Mouse (Mus musculus): ENCODE data around the gene Olfr525. TPM values are rescaled to one million over a fixed set of nuclear protein-coding genes. Genes with fewer than 3 reads are reported as not detected.

The Olfr525 gene
- not detected in 2 replicates for polyA plus RNA-seq (2014; fragmentation: Nextera tagmentation; extraction: Ambion mirVana)

DNA sequence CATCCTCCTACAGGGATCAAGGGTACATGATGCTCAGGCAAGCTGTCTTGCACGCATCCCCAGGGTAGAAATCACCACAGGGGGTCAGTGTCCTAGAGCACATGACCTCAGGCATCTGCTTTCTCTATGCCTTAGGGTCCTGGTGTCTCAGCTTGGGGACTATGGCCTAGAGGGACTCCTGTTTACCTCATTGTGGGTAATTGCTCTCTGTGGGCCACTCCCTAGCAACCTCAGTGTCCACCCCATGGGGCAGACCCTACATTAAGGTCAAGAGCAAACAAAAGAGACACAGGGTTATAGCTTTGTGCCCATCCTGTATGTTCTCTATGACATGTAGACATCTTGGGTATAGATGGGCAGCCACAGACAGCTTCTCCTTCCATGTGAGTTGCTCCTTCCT is at the start of gene Olfr525:
Olfr525 (plus strand) TSS at position 301 of the 400 bp plus-strand sequence.
- WGBS: 48% methylated on average over 1 of the region's 1 CpGs
- no peak for DNase-seq
- H3K27ac ChIP-seq (ENCODE audit: low read depth): no peak within 1 kb of the TSS
- no peak for TF ChIP-seq CTCF (IDR thresholded peaks at IDR 0.05; ENCODE audit: low read depth)
- no peak for ATAC-seq (ENCODE audit: insufficient read depth)
- no peak within 1 kb of the TSS for H3K9ac ChIP-seq
- no peak within 1 kb of the TSS for H3K4me3 ChIP-seq (ENCODE audit: low read depth, low read length)
- no peaks in the 10 kb centered on the region for H3K27me3 ChIP-seq (ENCODE audit: insufficient read depth, low read length)
- H3K4me1 ChIP-seq (ENCODE audit: insufficient read depth): no peaks in the 10 kb centered on the region
- H3K4me2 ChIP-seq: no peak within 1 kb of the TSS
- no peaks in the 10 kb centered on the region for H3K36me3 ChIP-seq (ENCODE audit: insufficient read depth)
- H3K9me3 ChIP-seq (ENCODE audit: low read depth, low read length): no peaks in the 10 kb centered on the region

DNA sequence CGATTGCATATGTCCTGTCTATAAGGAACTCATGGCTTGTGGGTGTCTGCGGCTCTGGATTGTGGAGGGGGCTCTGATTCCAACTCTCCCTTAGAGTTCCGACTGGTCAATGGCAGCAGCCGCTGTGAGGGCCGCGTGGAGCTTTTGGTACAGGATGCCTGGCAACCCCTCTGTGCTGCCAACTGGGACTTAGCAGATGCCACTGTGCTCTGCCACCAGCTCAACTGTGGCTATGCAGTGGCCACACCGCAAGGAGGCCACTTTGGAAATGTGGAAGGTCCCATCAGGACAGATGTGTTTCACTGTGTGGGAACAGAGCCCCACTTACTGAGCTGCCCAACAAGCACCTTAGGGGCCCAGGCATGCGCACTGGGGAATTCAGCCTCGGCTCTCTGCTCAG is 24.9 kb upstream of the Olfr525 start:
- H3K4me2 ChIP-seq: no peak overlapping the region
- ATAC-seq (ENCODE audit: insufficient read depth): no peak
- no peaks in the 10 kb centered on the region for H3K36me3 ChIP-seq (ENCODE audit: insufficient read depth)
- no peaks in the 10 kb centered on the region for H3K9me3 ChIP-seq (ENCODE audit: low read depth, low read length)
- 88% methylated on average over 9 of the region's 9 CpGs for WGBS
- no peak overlapping the region for H3K4me3 ChIP-seq (ENCODE audit: low read depth, low read length)
- H3K4me1 ChIP-seq (ENCODE audit: insufficient read depth): no peaks in the 10 kb centered on the region
- no peaks in the 10 kb centered on the region for H3K27me3 ChIP-seq (ENCODE audit: insufficient read depth, low read length)
- no peak for TF ChIP-seq CTCF (IDR thresholded peaks at IDR 0.05; ENCODE audit: low read depth)
- DNase-seq: no peak
- no peak overlapping the region for H3K27ac ChIP-seq (ENCODE audit: low read depth)
- no peak overlapping the region for H3K9ac ChIP-seq

DNA sequence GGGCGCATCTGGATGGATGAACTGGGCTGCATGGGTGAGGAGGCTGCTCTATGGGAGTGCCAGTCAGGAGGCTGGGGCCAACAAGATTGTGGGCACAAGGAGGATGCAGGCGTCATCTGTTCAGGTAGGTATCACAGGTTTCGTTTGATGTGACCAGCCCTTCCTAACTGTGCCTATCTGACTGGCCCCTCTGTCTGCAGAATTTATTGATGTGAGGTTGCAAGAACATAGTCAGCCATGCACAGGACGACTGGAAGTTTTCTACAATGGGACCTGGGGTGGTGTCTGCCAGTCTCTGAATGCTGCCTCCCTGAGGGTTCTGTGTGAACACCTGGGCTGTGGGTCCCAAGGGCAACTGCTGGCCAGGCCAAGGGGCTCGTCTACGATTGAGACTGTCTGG is 23.8 kb upstream of the Olfr525 start:
- Histone ChIP-seq H3K27ac (ENCODE audit: low read depth) (no peak overlapping the region), H3K4me3 (ENCODE audit: low read depth, low read length) (no peak overlapping the region), H3K9me3 (ENCODE audit: low read depth, low read length) (no peaks in the 10 kb centered on the region), H3K4me1 (ENCODE audit: insufficient read depth) (no peaks in the 10 kb centered on the region), H3K9ac (no peak overlapping the region), H3K4me2 (no peak overlapping the region), H3K36me3 (ENCODE audit: insufficient read depth) (no peaks in the 10 kb centered on the region), H3K27me3 (ENCODE audit: insufficient read depth, low read length) (no peaks in the 10 kb centered on the region)
- 69% methylated on average over 6 of the region's 6 CpGs for WGBS
- TF ChIP-seq CTCF (IDR thresholded peaks at IDR 0.05; ENCODE audit: low read depth): no peak
- ATAC-seq (ENCODE audit: insufficient read depth): no peak
- no peak for DNase-seq

DNA sequence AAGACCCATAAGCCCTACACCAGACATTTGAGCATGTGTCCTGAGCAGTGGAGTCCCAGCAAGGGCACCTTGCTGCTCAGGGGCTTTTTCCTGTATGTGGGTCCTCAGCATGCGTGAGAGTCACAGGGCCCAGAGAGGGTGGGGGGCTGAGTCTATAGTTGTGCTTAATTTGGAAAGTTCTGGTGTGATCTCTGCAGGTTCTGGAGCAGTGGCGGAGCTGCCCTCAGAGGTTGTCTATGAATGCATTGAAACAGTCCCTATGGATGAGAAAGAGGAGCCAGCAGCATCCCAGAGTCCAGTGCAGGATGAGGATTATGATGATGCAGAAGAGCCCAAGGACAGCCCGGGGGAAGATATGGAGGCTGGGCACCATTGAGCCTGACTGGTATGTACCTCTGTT is 21.2 kb upstream of the Olfr525 start:
- no peak overlapping the region for H3K4me2 ChIP-seq
- no peak for TF ChIP-seq CTCF (IDR thresholded peaks at IDR 0.05; ENCODE audit: low read depth)
- no peaks in the 10 kb centered on the region for H3K4me1 ChIP-seq (ENCODE audit: insufficient read depth)
- no peak overlapping the region for H3K4me3 ChIP-seq (ENCODE audit: low read depth, low read length)
- H3K36me3 ChIP-seq (ENCODE audit: insufficient read depth): no peaks in the 10 kb centered on the region
- no peaks in the 10 kb centered on the region for H3K27me3 ChIP-seq (ENCODE audit: insufficient read depth, low read length)
- 76% methylated on average over 3 of the region's 3 CpGs for WGBS
- H3K9me3 ChIP-seq (ENCODE audit: low read depth, low read length): no peaks in the 10 kb centered on the region
- DNase-seq (no peak), ATAC-seq (ENCODE audit: insufficient read depth) (no peak)
- H3K9ac ChIP-seq: no peak overlapping the region
- H3K27ac ChIP-seq (ENCODE audit: low read depth): no peak overlapping the region

DNA sequence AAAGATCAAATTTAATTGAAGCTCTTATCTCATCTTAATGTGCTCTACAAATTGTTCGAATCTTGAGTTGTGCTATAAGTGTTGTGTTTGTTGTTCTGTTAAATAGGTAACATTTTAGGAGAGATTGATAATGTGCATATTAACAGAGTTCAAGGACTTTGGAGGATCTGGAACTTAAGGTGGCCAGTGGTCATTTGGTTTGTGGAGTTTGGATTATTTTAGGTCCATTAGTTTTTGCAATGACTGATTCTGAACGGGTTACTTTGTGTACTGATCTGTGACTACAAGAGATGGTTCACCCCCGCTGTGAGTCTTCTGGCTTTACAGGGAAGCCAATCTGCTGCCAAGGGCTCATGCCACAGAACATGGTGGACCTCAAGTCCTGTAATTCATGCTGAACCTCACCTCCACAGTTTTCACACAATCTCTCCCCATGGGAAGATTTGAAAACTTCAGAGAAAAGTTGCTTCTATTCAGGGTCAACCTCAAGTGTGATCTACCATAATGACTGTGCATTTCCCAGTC is 735 bp upstream of the Olfr525 start:
- Histone ChIP-seq H3K27me3 (ENCODE audit: insufficient read depth, low read length) (no peaks in the 10 kb centered on the region), H3K27ac (ENCODE audit: low read depth) (no peak overlapping the region), H3K4me1 (ENCODE audit: insufficient read depth) (no peaks in the 10 kb centered on the region), H3K9me3 (ENCODE audit: low read depth, low read length) (no peaks in the 10 kb centered on the region), H3K4me2 (no peak overlapping the region), H3K9ac (no peak overlapping the region), H3K36me3 (ENCODE audit: insufficient read depth) (no peaks in the 10 kb centered on the region), H3K4me3 (ENCODE audit: low read depth, low read length) (no peak overlapping the region)
- DNase-seq: no peak
- TF ChIP-seq CTCF (IDR thresholded peaks at IDR 0.05; ENCODE audit: low read depth): no peak
- ATAC-seq (ENCODE audit: insufficient read depth): no peak
- WGBS: 82% methylated on average over 3 of the region's 3 CpGs

DNA sequence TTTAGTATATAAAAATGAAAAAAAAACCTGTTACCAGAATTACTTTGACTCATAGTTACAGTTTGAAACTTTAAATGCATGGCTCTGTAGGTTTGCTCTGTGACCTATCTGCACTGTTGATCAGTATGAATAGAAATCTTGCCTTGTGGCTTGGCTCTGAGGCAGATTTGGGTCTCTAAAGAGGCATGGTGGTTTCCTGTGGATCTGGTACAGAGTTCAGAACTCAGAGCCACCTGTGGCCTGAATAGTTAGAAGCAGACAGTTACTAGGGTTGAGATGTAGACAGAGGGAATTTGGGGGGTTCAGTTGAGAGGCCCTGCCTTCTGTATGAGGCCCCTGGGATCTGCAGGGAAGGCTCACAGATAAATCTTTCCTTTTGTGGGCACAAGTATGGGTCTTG is 477 bp downstream of the Olfr525 start:
- TF ChIP-seq CTCF (IDR thresholded peaks at IDR 0.05; ENCODE audit: low read depth): no peak
- no peak for ATAC-seq (ENCODE audit: insufficient read depth)
- H3K4me3 ChIP-seq (ENCODE audit: low read depth, low read length): no peak overlapping the region

DNA sequence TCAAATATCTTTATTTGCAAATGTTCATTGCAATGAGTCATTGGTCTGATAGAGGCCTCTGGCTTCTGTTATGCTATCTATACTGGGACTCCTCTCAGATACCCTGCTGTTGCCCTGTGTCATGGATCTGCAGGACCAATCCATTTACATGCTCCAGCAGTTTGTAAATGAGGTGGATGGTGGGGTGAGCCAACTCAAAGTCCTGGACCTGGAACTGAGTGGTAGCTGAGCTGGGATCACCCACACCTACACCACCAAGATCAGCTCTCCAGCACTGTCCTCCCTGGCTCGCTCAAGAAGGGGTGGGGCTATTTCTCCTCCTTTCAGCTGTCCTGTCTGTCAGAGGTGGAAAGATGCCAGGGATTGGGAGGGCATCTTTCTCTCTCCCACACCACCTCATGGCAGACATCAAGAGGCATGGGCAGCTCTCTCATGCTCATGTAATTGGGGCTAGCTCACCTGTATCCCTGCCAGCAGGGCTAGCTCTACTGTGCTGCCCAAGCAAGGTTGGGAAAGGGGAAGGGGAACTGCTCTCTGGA is 9.2 kb downstream of the Olfr525 start:
- DNase-seq (no peak), ATAC-seq (ENCODE audit: insufficient read depth) (no peak)
- Histone ChIP-seq H3K36me3 (ENCODE audit: insufficient read depth) (no peaks in the 10 kb centered on the region), H3K4me1 (ENCODE audit: insufficient read depth) (no peaks in the 10 kb centered on the region), H3K4me2 (no peak overlapping the region), H3K4me3 (ENCODE audit: low read depth, low read length) (no peak overlapping the region), H3K9me3 (ENCODE audit: low read depth, low read length) (no peaks in the 10 kb centered on the region), H3K27me3 (ENCODE audit: insufficient read depth, low read length) (no peaks in the 10 kb centered on the region), H3K27ac (ENCODE audit: low read depth) (no peak overlapping the region), H3K9ac (no peak overlapping the region)
- 35% methylated on average over 1 of the region's 1 CpGs for WGBS
- no peak for TF ChIP-seq CTCF (IDR thresholded peaks at IDR 0.05; ENCODE audit: low read depth)

More for the DNA sequence above, 477 bp downstream of the Olfr525 start:
- no peak overlapping the region for H3K9ac ChIP-seq
- no peak overlapping the region for H3K4me2 ChIP-seq
- H3K27ac ChIP-seq (ENCODE audit: low read depth): no peak overlapping the region
- no peaks in the 10 kb centered on the region for H3K9me3 ChIP-seq (ENCODE audit: low read depth, low read length)
- no peak for DNase-seq
- no peaks in the 10 kb centered on the region for H3K36me3 ChIP-seq (ENCODE audit: insufficient read depth)
- no peaks in the 10 kb centered on the region for H3K4me1 ChIP-seq (ENCODE audit: insufficient read depth)
- H3K27me3 ChIP-seq (ENCODE audit: insufficient read depth, low read length): no peaks in the 10 kb centered on the region
